Mouse (Mus musculus): Measurements from ENCODE around the gene Ppp1r1a.

- no peak for TF ChIP-seq POLR2A (IDR thresholded peaks at IDR 0.05; ENCODE audit: insufficient read depth, low read depth, low read length)
- TF ChIP-seq CTCF (IDR thresholded peaks at IDR 0.05; ENCODE audit: insufficient read depth, low read depth, low read length), result no peak
These were observed 34.1 kb downstream of the Ppp1r1a start for GRCm38 (mm10) chr15:103503660-103504059.

Data from olfactory bulb, adult 2 months (tissue).